Mouse (Mus musculus): Measurements from ENCODE around the gene Rnf141. TPM values are rescaled to one million over a fixed set of nuclear protein-coding genes. Genes with fewer than 3 reads are reported as not detected.

Gene Rnf141
- polyA plus RNA-seq, 1 experiment from 2014 or later, result 35.8 TPM

GRCm38 (mm10) chr7:110753926-110754330, 90.3 kb downstream of the Rnf141 start:
- Histone ChIP-seq H3K4me1 (peaks cover 2% of the 10 kb centered on the region; the same call in 1 of the 2 replicates), H3K4me2 (no peak overlapping the region), H3K4me3 (replicated peaks) (no peak overlapping the region), H3K36me3 (no peaks in the 10 kb centered on the region), H3K27me3 (replicated peaks) (no peaks in the 10 kb centered on the region), H3K9ac (replicated peaks) (no peak overlapping the region), H3K9me3 (replicated peaks) (no peaks in the 10 kb centered on the region), H3K27ac (replicated peaks) (no peak overlapping the region)
- ATAC-seq (ENCODE audit: low FRiP score), result no peak
- 42% methylated on average over 5 of the region's 5 CpGs for WGBS

GRCm38 (mm10) chr7:110753310-110753709, 90.9 kb downstream of the Rnf141 start:
- no peak overlapping the region for H3K9ac ChIP-seq (replicated peaks)
- peaks cover 2% of the 10 kb centered on the region; the same call in 1 of the 2 replicates for H3K4me1 ChIP-seq
- ATAC-seq (ENCODE audit: low FRiP score), result no peak
- no peak overlapping the region for H3K4me3 ChIP-seq (replicated peaks)
- H3K36me3 ChIP-seq, result no peaks in the 10 kb centered on the region
- H3K9me3 ChIP-seq (replicated peaks), result no peaks in the 10 kb centered on the region
- WGBS, result 93% methylated on average over 1 of the region's 1 CpGs
- H3K4me2 ChIP-seq, result no peak overlapping the region
- no peaks in the 10 kb centered on the region for H3K27me3 ChIP-seq (replicated peaks)
- H3K27ac ChIP-seq (replicated peaks), result no peak overlapping the region

GRCm38 (mm10) chr7:110751634-110752033, 92.6 kb downstream of the Rnf141 start:
- 91% methylated on average over 1 of the region's 1 CpGs for WGBS
- ATAC-seq (ENCODE audit: low FRiP score), result no peak
- no peak overlapping the region for H3K4me2 ChIP-seq
- H3K9ac ChIP-seq (replicated peaks), result no peak overlapping the region
- H3K27me3 ChIP-seq (replicated peaks), result no peaks in the 10 kb centered on the region
- no peaks in the 10 kb centered on the region for H3K4me1 ChIP-seq
- no peaks in the 10 kb centered on the region for H3K9me3 ChIP-seq (replicated peaks)
- H3K4me3 ChIP-seq (replicated peaks), result no peak overlapping the region
- no peak overlapping the region for H3K27ac ChIP-seq (replicated peaks)
- no peaks in the 10 kb centered on the region for H3K36me3 ChIP-seq

GRCm38 (mm10) chr7:110750834-110751233, 93.4 kb downstream of the Rnf141 start:
- Histone ChIP-seq H3K4me1 (peaks cover 5% of the 10 kb centered on the region), H3K9me3 (replicated peaks) (no peaks in the 10 kb centered on the region), H3K9ac (replicated peaks) (no peak overlapping the region), H3K27me3 (replicated peaks) (no peaks in the 10 kb centered on the region), H3K27ac (replicated peaks) (no peak overlapping the region), H3K4me3 (replicated peaks) (no peak overlapping the region), H3K36me3 (no peaks in the 10 kb centered on the region), H3K4me2 (no peak overlapping the region)
- no peak for ATAC-seq (ENCODE audit: low FRiP score)
- WGBS, result 63% methylated on average over 4 of the region's 4 CpGs

Small RNA genes within 50 kb of the gene (microRNA-seq; reads per million reads assigned to microRNA genes)
- not detected for gene Gm47282

Other genes with a start within 250 kb of the Rnf141 start
- 46.1 and 51.3 TPM in 2 replicates for gene Sbf2, start 229.5 kb downstream of the Rnf141 start, polyA plus RNA-seq (2015; fragmentation: Nextera tagmentation; extraction: Ambion mirVana)
- gene Adm, start 216.8 kb downstream of the Rnf141 start, polyA plus RNA-seq (2015; fragmentation: Nextera tagmentation; extraction: Ambion mirVana), result 4.3 and 6.8 TPM in 2 replicates
- 12.0 and 12.6 TPM in 2 replicates for gene Ampd3, start 76.3 kb downstream of the Rnf141 start, polyA plus RNA-seq (2015; fragmentation: Nextera tagmentation; extraction: Ambion mirVana)
- 5.7 and 6.7 TPM in 2 replicates for gene Lyve1, start 18.8 kb upstream of the Rnf141 start, polyA plus RNA-seq (2015; fragmentation: Nextera tagmentation; extraction: Ambion mirVana)
- gene Mrvi1, start 138.0 kb upstream of the Rnf141 start, polyA plus RNA-seq (2015; fragmentation: Nextera tagmentation; extraction: Ambion mirVana), result 1.4 and 3.1 TPM in 2 replicates
- 68.3 and 71.5 TPM in 2 replicates for gene Ctr9, start 184.5 kb upstream of the Rnf141 start, polyA plus RNA-seq (2015; fragmentation: Nextera tagmentation; extraction: Ambion mirVana)
- gene Eif4g2, start 238.6 kb upstream of the Rnf141 start, polyA plus RNA-seq (2015; fragmentation: Nextera tagmentation; extraction: Ambion mirVana), result 876 and 927 TPM in 2 replicates

Measured in neural tube, embryonic 15.5 days (tissue).